Mouse (Mus musculus): ENCODE data around the gene Mecom.

The Mecom gene

GRCm38 (mm10) chr3:30138588-30138987, 409.2 kb downstream of the Mecom start:
- DNase-seq, result no peak

- DNase-seq, result no peak
Observed at GRCm38 (mm10) chr3:30135857-30136256, 412.0 kb downstream of the Mecom start.

- no peak for DNase-seq
Observed at GRCm38 (mm10) chr3:30135119-30135518, 412.7 kb downstream of the Mecom start.

- DNase-seq, result no peak
Observed at GRCm38 (mm10) chr3:30132981-30133380, 414.8 kb downstream of the Mecom start.

GRCm38 (mm10) chr3:30132370-30132769, 415.4 kb downstream of the Mecom start:
- no peak for DNase-seq

- DNase-seq, result no peak
Observed at GRCm38 (mm10) chr3:30130495-30130894, 417.3 kb downstream of the Mecom start.

- DNase-seq, result no peak
Observed at GRCm38 (mm10) chr3:30122618-30123017, 425.2 kb downstream of the Mecom start.

- no peak for DNase-seq
Observed at GRCm38 (mm10) chr3:30120790-30121512, 426.9 kb downstream of the Mecom start.

- DNase-seq, result no peak
Observed at GRCm38 (mm10) chr3:30118594-30119297, 429.1 kb downstream of the Mecom start.

- no peak for DNase-seq
Observed at GRCm38 (mm10) chr3:30113249-30113770, 434.5 kb downstream of the Mecom start.

GRCm38 (mm10) chr3:30107945-30108670, 439.7 kb downstream of the Mecom start:
- DNase-seq, result no peak

- DNase-seq, result no peak
Observed at GRCm38 (mm10) chr3:30106481-30106880, 441.3 kb downstream of the Mecom start.

- no peak for DNase-seq
Observed at GRCm38 (mm10) chr3:30105859-30106258, 441.9 kb downstream of the Mecom start.

GRCm38 (mm10) chr3:30105194-30105823, 442.5 kb downstream of the Mecom start:
- DNase-seq, result no peak

GRCm38 (mm10) chr3:30104515-30105098, 443.2 kb downstream of the Mecom start:
- DNase-seq, result no peak

GRCm38 (mm10) chr3:30101146-30101545, 446.7 kb downstream of the Mecom start:
- no peak for DNase-seq

GRCm38 (mm10) chr3:30097713-30098112, 450.1 kb downstream of the Mecom start:
- DNase-seq, result no peak

GRCm38 (mm10) chr3:30097129-30097528, 450.7 kb downstream of the Mecom start:
- no peak for DNase-seq

- DNase-seq, result no peak
Observed at GRCm38 (mm10) chr3:30093005-30093404, 454.8 kb downstream of the Mecom start.

- no peak for DNase-seq
Observed at GRCm38 (mm10) chr3:30092481-30092880, 455.3 kb downstream of the Mecom start.

GRCm38 (mm10) chr3:30091860-30092259, 455.9 kb downstream of the Mecom start:
- DNase-seq, result no peak

GRCm38 (mm10) chr3:30091401-30091800, 456.4 kb downstream of the Mecom start:
- no peak for DNase-seq

- DNase-seq, result no peak
Observed at GRCm38 (mm10) chr3:30086139-30086538, 461.7 kb downstream of the Mecom start.
